Mouse (Mus musculus) cerebellum, adult 9-11 months (tissue): Measurements from ENCODE around the gene C1s2.
"Not testable (repeated sequence)": the region's sequence is repeated elsewhere in the genome, so short reads cannot be mapped to it uniquely, and the experiment has no call there.

Experiments
- DNase-seq: peaks from one replicate; pipeline ENCODE4 v3.0.0; 2022

Gene C1s2

DNA sequence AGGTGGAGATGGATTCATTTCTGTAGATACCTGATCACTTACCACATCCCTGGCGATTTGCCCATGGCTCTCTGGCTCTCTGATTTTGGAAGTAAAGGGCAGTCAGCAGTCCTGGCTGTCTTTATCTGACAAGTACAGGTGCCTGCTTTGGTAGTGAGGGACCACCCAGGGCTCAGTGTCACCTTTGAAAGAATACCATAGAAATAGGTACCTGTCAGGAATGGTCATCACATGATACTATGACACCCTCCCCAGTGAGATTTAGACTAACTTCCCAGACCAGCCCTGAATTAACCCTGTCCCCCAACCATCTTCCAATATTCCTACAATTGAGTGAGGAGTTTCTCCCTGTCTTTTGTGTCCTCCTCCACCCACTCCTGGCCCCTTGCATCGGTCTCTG is at the start of gene C1s2:
C1s2 (minus strand) TSS at position 101 of the 400 bp plus-strand sequence.
- DNase-seq = not testable (repeated sequence)

GRCm38 (mm10) chr6:124683591-124684417 is 47.9 kb upstream of the C1s2 start:
- no peak for DNase-seq

- not testable (repeated sequence) for DNase-seq
Observed at GRCm38 (mm10) chr6:124682291-124682690, 46.4 kb upstream of the C1s2 start.

- DNase-seq = no peak
Observed at GRCm38 (mm10) chr6:124679486-124679885, 43.6 kb upstream of the C1s2 start.

DNA sequence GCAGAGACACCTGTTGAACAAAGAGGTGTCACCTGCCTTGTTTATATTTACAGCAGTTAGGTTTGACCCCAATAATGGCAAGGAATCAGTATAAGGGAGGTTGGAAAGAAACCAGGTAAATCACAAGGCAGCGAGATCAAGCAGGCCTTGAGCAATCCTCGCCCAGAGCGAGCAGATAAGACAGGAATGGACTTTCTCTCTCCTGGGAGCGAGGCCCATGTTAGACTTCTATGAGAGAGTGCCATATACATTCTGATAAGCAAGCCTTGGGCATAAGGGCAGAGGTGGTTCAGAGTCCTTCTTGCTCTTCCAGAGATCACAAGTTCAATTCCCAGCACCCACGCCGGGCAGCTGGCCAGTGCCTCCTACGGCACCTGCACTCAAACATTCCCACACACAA is 42.9 kb upstream of the C1s2 start:
- DNase-seq = no peak

DNA sequence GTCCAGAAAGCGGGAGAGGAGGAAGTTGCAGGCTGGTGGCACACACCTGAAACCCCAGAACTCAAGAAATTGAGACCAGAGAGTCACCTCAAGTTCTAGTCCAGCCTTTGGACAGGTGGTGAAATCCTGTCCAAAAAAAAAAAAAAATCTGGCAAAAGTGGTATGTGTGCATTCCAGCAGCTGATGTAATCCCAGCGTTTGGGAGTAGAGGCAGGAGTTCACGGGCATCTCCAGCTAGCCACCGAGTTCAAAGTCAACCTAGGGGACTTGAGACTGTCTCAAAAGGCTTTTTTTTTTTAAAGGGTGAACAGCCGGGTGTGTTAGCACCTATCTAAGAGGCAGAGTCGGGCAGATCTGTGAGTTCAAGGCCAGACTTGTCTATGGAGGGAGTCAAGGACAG is 40.3 kb upstream of the C1s2 start:
- no peak for DNase-seq

DNA sequence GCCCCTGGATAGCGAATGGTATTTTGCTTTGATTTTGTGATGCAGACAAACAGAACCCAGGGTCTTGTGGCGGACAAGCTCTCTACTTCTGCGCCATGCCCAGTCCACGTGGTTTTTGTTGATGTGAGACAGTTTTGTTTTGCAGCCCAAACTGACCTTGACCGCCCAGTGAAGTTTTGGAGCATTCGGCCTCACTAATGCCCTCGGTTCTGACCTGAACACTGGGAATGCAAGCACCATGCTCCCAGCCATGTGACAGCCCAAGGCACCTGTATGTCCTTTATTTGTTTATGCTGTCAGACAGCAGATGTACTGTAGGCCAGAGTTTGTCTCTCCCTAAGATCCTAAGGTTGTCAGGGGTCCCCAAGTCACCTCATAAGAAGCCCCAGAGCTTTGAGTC is 38.7 kb upstream of the C1s2 start:
- DNase-seq = no peak

- DNase-seq = peak; percentile 79
Observed at GRCm38 (mm10) chr6:124673619-124674018, 37.7 kb upstream of the C1s2 start.

- DNase-seq = no peak
Observed at GRCm38 (mm10) chr6:124672100-124672499, 36.2 kb upstream of the C1s2 start.

DNA sequence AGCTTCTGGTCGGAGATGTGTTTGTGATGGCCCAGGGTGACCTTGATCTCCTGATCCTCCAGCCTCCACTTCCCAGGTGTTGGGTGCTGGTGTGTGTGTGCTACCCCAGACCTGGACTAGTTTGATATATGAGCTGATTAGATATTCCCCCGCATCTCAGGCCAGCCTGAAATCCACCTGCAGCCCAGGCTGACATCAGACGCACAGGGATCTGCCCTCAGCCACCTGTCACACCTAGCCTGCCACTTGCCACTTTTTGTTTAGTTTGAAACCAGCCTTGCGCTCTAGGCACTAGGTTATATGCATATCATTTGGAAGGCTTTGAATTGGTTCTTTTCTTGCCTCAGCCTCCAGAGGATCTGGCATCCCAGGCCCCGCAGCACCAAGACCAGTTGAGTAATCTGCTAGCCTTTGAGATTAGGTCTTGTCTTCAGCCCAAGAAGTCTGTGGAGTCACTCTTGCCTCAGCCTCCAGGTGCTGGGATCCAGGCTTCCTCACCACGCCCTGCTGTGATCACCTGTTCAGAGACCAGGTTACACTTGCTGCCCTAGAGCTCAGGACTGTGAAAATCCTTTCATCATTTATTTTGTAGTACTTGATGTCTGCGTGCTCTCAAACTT is 34.5 kb upstream of the C1s2 start:
- peak; percentile 57 for DNase-seq

DNA sequence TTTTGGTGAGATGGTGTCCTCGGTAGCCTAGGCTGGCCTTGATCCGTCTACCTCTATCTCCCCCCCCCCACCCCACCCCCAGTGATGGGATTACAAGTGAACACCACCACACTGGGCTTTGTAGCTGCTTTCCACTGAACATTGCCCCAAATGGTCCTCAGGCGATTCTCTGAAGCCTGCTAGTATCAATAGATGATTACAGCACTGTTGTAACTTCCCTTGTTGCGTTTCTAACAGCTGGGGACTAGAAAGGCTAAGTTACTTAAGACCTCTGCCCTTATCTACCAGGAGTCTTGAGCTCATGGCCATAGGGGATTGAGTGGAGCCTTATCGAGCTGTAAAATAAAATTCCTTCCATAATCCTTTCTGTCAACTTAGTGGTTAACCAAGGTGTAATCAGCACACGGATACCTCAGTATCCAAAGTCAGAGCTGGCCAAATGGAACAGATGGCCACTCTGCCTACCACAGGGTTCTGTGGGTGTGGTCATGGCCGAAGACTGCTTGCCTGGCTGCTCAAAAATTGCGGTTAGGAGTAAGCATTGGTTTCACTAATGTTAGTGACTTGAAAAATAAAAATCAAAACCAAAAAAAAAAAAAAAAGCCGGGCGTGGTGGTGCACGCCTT is 33.5 kb upstream of the C1s2 start:
- DNase-seq = peak; percentile 89

GRCm38 (mm10) chr6:124665011-124665410 is 29.1 kb upstream of the C1s2 start:
- DNase-seq = no peak

GRCm38 (mm10) chr6:124664256-124664655 is 28.4 kb upstream of the C1s2 start:
- DNase-seq = no peak

GRCm38 (mm10) chr6:124663424-124663795 is 27.5 kb upstream of the C1s2 start:
- no peak for DNase-seq

DNA sequence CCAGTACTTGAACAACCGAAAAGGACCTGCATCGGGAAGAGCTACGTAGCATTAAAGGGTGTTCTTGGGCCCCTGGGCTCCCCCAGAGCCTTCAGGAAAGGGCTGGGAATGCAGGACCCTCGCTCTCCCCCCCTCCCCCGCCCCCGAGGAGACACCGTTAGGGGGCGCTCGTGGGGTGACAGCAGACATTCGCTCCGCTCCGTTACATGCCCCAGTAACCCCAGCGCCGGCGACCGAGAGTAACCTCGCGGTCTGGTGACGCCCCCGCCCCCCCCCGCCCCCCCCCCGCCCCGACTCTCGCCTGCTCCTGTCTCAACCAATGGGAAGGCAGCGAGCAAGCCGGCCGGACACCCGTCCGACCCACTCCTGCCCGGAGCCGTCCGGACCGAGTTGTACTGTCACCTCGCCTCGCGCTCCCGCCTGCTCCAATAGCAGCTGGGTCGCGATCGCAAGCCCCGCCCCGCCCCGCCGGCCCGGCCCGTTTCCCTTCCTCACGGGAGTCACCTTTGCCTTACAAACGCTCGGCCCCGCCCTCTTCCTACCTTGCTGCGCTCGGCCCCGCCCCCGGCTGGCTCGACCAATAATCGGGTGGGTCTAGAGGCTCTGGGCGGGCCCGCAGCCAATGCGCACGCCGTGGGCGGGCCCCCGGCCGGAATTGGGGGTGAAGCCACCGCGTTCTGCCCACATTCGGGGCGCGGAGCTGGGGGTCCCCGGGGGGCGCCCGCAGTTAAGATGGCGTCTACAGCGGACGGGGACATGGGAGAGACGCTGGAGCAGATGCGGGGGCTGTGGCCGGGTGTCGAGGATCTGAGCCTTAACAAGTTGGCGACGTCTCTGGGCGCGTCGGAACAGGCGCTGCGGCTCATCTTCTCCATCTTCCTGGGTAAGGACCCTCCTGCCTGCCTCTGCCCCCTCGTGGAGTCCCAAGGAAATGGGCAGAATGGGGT is 26.9 kb upstream of the C1s2 start, which contains the start of gene Lpcat3:
Lpcat3 (plus strand) TSS at position 551 of the 947 bp plus-strand sequence.
- DNase-seq = peak; percentile 100

DNA sequence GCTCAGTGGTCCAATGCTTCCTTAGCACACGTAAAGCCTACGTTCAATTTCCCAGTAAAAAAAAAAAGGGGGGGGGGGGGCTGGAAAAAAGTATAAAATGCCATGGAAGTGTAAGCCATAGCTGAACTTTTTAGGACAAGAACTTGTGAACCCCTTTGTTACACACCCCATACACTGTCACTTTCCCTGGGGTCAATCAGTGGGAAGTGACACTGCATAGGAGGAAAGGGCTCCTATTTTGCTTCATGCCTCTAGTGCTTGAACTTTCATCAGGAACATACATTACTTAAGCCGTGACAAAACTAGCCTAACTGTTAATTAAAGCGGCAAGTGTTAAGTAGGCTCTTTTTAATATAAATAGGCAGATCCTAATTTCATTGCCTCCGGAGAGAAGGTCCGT is 26.1 kb upstream of the C1s2 start:
- DNase-seq = no peak

DNA sequence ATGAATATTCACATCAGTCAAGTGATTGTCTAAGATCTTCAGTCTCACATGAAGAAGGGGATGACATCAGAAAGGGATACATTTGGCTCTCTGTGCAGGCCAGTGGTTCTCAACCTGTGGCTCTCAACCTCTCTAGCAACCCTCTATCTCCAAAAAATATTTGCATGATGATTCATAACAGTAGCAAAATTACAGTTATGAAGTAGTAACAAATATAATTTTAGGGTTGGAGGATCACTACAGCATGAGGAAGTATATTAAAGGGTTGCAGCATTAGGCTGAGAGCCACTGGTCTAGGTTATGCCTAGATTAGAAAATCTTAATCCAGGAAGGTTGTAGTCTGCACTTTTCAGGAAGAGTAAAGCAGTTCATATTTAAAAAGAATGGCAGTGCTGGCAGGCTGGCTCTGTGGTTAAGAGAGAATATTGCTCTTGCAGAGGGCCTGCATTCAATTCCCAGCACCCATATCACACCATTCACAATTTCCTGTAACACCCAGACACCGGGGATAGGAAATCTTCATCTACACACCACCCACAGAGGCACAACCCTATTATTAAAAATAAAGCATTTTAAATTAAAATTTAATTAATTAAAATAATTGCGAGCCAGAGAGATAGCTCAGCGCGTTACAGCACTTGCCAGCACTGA is 25.4 kb upstream of the C1s2 start:
- DNase-seq = no peak

GRCm38 (mm10) chr6:124658067-124658466 is 22.2 kb upstream of the C1s2 start:
- no peak for DNase-seq

- no peak for DNase-seq
Observed at GRCm38 (mm10) chr6:124655893-124656292, 20.0 kb upstream of the C1s2 start.

- no peak for DNase-seq
Observed at GRCm38 (mm10) chr6:124646394-124646793, 10.5 kb upstream of the C1s2 start.

DNA sequence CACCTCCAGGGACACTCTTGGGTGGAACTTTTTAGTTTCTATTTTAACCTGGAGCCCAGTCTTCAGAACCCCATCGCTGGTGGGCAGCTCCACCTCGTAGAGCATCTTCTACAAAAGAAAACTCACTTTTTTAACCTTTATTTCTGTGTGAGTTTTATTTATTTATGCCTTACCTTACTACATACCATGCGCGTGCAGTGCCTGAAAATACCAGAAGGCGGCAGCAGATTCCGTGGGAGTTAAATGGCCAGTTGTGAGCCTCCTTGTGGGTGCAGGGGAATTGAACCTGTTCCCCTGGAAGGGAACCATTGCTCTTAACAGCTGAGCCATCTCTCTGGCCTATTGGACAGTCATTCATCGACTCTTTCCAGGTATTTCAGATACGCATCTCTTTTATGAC is 5.1 kb upstream of the C1s2 start:
- peak; percentile 63 for DNase-seq

DNA sequence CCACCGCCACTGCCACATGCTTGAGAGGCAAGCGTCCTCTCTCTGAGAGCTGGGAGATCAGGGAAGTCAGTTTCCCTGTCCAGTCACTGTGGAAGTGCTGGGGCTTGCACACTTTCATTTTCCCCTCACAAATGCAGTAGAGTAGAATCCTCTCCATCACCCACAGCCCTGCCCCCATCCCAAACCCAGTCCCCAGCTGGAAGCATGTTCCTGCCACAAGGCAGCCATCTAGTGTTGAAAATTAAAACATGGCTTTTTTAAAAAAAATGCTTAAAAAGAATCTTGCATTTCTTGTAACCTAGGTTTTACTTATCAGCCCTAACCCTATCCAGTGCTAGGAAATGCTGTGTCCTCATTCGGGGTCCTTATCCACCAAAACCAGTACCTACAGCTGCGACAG is 4.2 kb upstream of the C1s2 start:
- DNase-seq = no peak
